Mouse (Mus musculus): ENCODE measurements around the gene Id4.

- TF ChIP-seq CTCF (IDR thresholded peaks at IDR 0.05; ENCODE audit: insufficient read depth, low read depth, low read length) (no peak), POLR2A (IDR thresholded peaks at IDR 0.05; ENCODE audit: insufficient read depth, low read depth, low read length) (no peak)
Measured at GRCm38 (mm10) chr13:48245235-48246012, 15.6 kb upstream of the Id4 start.

Measured in olfactory bulb, adult 2 months (tissue).